Mouse (Mus musculus) cerebellum, adult 2 months (tissue): ENCODE results near the gene Washc1. TPM values are rescaled to one million over a fixed set of nuclear protein-coding genes. Genes with fewer than 3 reads are reported as not detected.
"Not testable (repeated sequence)": the region's sequence is repeated elsewhere in the genome, so short reads cannot be mapped to it uniquely, and the experiment has no call there.

ENCODE experiments used
- DNase-seq, 2 experiments: peaks; one replicate each; pipeline ENCODE4 v3.0.0; 2021
- H3K27ac ChIP-seq: fragments of 200-500 bp; 2 replicates; pipeline ENCODE4 v1.5.1; 2012; ENCODE audit warnings: low read length, control low read depth, inconsistent platforms; ENCODE audit not compliant: insufficient read depth
- H3K27me3 ChIP-seq: fragments of 200-500 bp; 2 replicates; pipeline ENCODE4 v1.6.1; 2012; ENCODE audit warnings: inconsistent platforms, mild to moderate bottlenecking, low read length, moderate library complexity; ENCODE audit not compliant: control insufficient read depth, insufficient read depth
- H3K4me1 ChIP-seq: fragments of 200-500 bp; 2 replicates; pipeline ENCODE4 v1.6.1; 2011; ENCODE audit warnings: low read length; ENCODE audit not compliant: control insufficient read depth, insufficient read depth
- H3K4me3 ChIP-seq: fragments of 200-500 bp; replicated peaks from 2 replicates; pipeline ENCODE3; 2011; ENCODE audit warnings: mild to moderate bottlenecking, low read depth, low read length, control low read depth; ENCODE audit not compliant: insufficient read depth
- CTCF ChIP-seq: fragments of 200-500 bp; IDR thresholded peaks from 2 replicates; pipeline ENCODE4 v1.5.1; 2011; ENCODE audit warnings: low read depth, mild to moderate bottlenecking, control low read depth, low read length, moderate library complexity, borderline replicate concordance; ENCODE audit not compliant: insufficient read depth
- POLR2A ChIP-seq: fragments of 200-500 bp; IDR thresholded peaks from 2 replicates; pipeline ENCODE4 v1.6.1; 2011; ENCODE audit warnings: low read length, control low read depth, borderline replicate concordance; ENCODE audit not compliant: insufficient read depth
- WGBS: fragments of 180-500 bp; shearing (Covaris S2); methylation state at CpG from one replicate; pipeline ENCODE4 v1.1.7; 2018; 5-methylcytosine and 5-hydroxymethylcytosine counted together
- polyA plus RNA-seq: library from polyadenylated mRNA; depleted of rRNA; stranded (reverse); fragments of >200 nt; gene quantifications from 2 replicates; pipeline ENCODE4 v1.2.3, GENCODE M21; 2012; rRNA removed

Washc1 gene
- 52.5 and 53.4 TPM in 2 replicates for polyA plus RNA-seq

GRCm38 (mm10) chr17:66111402-66111959, at the start of gene Washc1:
Gene Washc1, plus strand, starts transcription at chr17:66111545.
- DNase-seq: peak; percentile 85 to 87
- WGBS: under 1% methylated on average over 40 of the region's 41 CpGs
- H3K4me1 ChIP-seq: peaks cover 5% of the 10 kb centered on the region; the same call in 1 of the 2 replicates
- H3K27ac ChIP-seq: peak within 1 kb of the TSS; percentile 68
- no peak for TF ChIP-seq CTCF
- peak; percentile 41; the same call in 1 of the 2 replicates for TF ChIP-seq POLR2A
- H3K27me3 ChIP-seq: no peaks in the 10 kb centered on the region
- peak within 1 kb of the TSS; percentile 100 for H3K4me3 ChIP-seq

- no peak overlapping the region for H3K4me3 ChIP-seq
- WGBS: 84% methylated on average over 4 of the region's 4 CpGs
- H3K27ac ChIP-seq: no peak overlapping the region
- DNase-seq: no peak
- TF ChIP-seq POLR2A (no peak), CTCF (no peak)
- H3K4me1 ChIP-seq: no peaks in the 10 kb centered on the region
- H3K27me3 ChIP-seq: no peaks in the 10 kb centered on the region
Measured at GRCm38 (mm10) chr17:66065115-66065514, 46.2 kb upstream of the Washc1 start.

DNA sequence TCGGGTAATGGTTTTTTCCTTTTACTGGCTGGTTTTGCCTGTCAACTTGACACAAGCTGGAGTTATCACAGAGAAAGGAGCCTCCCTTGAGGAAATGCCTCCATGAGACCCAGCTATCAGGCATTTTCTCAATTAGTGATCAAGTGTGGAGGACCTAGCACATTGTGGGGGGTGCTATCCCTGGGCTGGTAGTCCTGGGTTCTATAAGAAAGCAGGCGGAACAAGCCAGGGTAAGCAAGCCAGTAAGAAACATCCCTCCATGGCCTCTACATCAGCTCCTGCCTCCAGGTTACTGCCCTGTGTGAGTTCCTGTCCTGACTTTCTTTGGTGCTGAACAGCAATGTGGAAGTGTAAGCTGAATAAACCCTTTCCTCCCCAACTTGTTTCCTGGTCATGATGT, 42.3 kb upstream of the Washc1 start:
- H3K4me1 ChIP-seq, H3K27me3 ChIP-seq, DNase-seq, H3K27ac ChIP-seq, H3K4me3 ChIP-seq: not testable (repeated sequence)
- 96% methylated on average over 2 of the region's 2 CpGs for whole genome bisulfite sequencing

- no peak for DNase-seq
- WGBS: 80% methylated on average over 7 of the region's 7 CpGs
- no peaks in the 10 kb centered on the region for H3K27me3 ChIP-seq
- no peaks in the 10 kb centered on the region for H3K4me1 ChIP-seq
- TF ChIP-seq CTCF: no peak
- no peak for TF ChIP-seq POLR2A
- H3K4me3 ChIP-seq: no peak overlapping the region
- H3K27ac ChIP-seq: no peak overlapping the region
Measured at GRCm38 (mm10) chr17:66073971-66074370, 37.4 kb upstream of the Washc1 start.

DNA sequence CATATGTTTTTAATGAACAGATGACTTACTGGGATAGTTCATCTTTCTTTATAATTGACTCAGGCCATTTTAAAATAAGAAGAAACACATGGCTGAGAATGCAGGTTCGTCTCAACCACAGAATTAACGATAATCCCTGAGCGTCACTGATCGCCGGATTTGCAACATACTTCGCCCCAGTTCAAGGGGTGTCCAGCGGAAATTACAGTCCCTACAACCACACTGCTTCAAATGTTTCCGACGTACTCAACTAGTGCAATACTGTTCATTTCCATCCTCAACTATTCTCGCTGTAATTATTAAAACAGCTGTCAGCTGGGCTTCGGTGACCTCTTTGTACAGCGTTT, 35.5 kb upstream of the Washc1 start:
- no peak for DNase-seq
- Histone ChIP-seq H3K4me3 (peak overlapping the region; percentile 100), H3K4me1 (no peaks in the 10 kb centered on the region), H3K27ac (peak overlapping the region; percentile 87), H3K27me3 (no peaks in the 10 kb centered on the region)
- WGBS: under 1% methylated on average over 12 of the region's 12 CpGs
- TF ChIP-seq POLR2A: no peak
- no peak for TF ChIP-seq CTCF

GRCm38 (mm10) chr17:66076174-66076927, 35.0 kb upstream of the Washc1 start:
- under 1% methylated on average over 85 of the region's 95 CpGs for WGBS
- H3K4me3 ChIP-seq: peak overlapping the region; percentile 100
- TF ChIP-seq POLR2A (no peak), CTCF (no peak)
- H3K4me1 ChIP-seq: no peaks in the 10 kb centered on the region
- H3K27ac ChIP-seq: peak overlapping the region; percentile 87
- no peaks in the 10 kb centered on the region for H3K27me3 ChIP-seq
- DNase-seq: peak; percentile 69 to 71

DNA sequence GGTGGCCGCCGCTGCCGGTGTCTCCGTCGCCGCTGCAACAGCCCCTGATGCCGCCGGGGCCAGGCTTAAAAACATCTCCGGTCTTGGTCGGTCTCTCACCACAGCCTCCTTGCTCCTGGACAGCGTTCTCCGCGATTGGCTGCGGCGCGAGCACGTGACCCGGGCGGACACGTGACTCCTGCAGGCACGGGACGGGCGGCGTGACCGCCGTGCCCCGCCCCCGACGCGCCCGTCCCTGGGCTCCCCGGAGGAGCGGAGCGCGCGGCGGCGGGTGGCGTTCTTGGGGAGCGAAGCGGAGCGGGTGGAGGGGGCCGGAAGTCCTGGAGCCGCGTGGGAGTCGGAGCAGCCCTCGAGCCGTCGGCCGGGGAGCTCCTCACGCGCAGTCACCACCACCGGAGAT, 34.4 kb upstream of the Washc1 start, which contains the start of gene Ankrd12:
Gene Ankrd12, minus strand, starts transcription at position 156 of the 400 bp plus-strand sequence.
- Histone ChIP-seq H3K27ac (peak within 1 kb of the TSS; percentile 87), H3K27me3 (no peaks in the 10 kb centered on the region), H3K4me3 (peak within 1 kb of the TSS; percentile 100), H3K4me1 (no peaks in the 10 kb centered on the region)
- peak; percentile 96 for DNase-seq
- WGBS: under 1% methylated on average over 53 of the region's 53 CpGs
- TF ChIP-seq CTCF: no peak
- peak; percentile 66 for TF ChIP-seq POLR2A

DNA sequence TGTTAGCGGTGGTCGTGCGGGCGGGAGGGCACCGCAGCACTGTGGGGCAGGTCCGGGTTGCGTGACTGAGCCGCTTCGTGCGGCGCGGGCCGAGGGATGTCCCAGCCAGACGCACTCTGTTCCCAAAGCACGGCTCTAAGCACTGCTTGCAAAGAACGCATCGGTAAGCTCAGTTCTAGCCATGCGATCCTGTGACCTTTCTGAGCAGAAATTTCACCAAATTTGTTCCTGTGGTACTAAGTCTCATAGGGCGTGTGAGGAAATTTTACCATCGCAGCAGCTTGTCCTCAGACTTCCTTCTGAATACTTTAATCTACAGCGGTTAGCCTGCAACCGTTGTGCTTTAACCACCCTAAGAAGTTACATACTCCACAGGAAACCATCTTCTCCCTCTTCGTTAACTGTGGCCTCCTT, 33.9 kb upstream of the Washc1 start:
- TF ChIP-seq CTCF (no peak), POLR2A (no peak)
- Histone ChIP-seq H3K27ac (peak overlapping the region; percentile 65), H3K4me1 (no peaks in the 10 kb centered on the region), H3K27me3 (no peaks in the 10 kb centered on the region), H3K4me3 (peak overlapping the region; percentile 100)
- WGBS: 1% methylated on average over 23 of the region's 23 CpGs
- no peak for DNase-seq
